Mouse (Mus musculus): ENCODE measurements around the gene Tet3.

The Tet3 gene

DNA sequence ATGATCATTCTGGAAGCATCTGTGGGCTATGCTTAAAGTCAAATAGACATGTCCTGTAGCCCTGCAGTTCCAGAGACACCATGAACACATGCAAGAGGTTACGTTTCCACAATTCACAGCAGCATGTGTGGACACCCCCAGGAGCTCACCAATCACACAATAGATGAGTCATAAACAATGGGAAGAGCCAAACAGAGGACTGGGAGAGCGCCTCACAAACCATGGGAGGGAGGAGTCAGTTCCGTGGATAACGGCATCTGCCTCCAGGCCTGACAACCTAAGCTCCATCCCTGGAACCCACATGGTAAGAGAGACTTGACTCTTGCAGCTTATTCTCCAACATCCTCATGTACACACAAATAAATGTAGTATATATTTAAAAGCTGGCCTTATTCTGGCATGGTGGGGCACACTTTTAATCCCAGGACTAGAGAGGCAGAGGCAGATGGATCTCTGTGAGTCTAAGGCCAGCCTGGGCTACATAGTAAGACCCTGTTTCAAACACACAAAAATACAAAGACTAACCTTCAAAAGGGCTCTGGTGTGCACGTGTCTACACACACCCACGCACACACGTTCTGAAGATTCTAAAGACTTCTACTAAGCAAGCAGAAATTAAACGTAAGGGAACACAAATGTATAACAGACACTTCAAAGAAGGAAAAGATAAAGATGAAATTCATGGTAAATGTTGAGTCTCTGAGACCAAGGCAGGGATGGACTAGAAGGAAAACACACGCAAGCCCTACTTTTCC is 44.1 kb downstream of the Tet3 start:
- DNase-seq (ENCODE audit: low spot score), result no peak

DNA sequence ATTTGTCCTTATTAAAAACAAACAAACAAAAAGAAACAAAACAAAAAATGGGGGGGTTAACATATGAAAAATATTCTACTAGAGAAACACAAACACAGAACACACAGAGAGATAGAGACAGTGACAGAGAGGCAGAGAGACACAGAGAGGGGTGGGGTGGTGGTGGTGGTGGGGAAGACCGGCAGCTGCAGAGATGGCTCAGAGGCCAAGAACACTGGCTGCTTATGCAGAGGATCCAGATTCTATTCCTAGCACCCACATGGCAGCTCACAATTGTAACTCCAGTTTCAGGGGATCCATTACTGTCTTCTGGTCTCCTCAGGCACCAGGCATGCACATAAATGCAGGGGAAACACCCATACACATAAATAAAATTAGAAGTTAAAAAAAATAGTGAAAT is 45.2 kb downstream of the Tet3 start:
- DNase-seq (ENCODE audit: low spot score), result no peak

DNA sequence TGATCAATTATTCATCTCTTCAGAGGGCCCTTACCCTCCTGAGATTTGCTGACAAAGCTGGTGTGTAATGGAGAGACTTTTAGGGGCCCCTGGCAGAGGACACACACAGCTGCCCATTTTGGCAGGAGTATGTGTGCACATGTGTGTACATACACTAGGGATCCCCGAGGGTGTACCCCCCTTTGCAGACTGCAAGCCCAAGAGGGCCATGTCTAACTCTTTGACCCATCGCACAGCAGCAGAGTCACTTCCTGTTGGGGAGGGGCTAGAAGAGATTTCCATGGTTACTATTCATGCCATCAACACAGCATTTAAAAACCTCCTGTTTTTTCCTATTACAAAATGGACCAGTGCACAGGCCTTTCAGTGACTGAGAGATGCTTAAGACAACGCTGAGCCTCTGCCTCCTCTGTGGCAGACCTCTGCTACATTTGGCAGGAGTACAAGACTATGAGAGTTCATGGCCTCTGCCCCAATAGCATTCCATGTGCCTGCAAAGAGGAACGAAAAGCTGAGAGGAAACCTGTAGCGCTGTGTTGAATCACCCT is 46.0 kb downstream of the Tet3 start:
- no peak for DNase-seq (ENCODE audit: low spot score)

DNA sequence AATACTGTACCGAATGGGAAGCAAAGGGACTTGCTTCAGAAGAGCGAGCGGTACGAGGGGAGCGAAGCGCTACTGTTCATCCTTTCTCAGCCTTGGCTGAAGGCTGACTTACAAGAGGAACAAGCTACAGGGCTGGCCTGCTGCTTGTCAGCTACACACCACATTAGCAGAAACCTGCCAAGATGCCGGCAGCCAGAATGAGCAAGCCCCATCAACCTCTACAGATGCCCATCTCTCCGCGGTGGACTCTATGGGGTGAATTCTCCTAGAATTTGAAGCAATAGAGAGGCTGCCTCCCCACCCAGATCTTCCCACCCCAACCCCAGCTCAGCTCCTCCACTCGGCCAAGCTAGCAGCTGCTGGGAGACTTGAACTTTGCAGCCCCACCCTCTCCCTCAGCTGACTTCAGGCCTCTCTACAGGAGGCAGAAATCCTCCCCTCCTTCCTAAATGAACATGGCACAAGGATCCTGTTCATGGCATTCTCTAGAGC is 46.5 kb downstream of the Tet3 start:
- DNase-seq (ENCODE audit: low spot score), result no peak

DNA sequence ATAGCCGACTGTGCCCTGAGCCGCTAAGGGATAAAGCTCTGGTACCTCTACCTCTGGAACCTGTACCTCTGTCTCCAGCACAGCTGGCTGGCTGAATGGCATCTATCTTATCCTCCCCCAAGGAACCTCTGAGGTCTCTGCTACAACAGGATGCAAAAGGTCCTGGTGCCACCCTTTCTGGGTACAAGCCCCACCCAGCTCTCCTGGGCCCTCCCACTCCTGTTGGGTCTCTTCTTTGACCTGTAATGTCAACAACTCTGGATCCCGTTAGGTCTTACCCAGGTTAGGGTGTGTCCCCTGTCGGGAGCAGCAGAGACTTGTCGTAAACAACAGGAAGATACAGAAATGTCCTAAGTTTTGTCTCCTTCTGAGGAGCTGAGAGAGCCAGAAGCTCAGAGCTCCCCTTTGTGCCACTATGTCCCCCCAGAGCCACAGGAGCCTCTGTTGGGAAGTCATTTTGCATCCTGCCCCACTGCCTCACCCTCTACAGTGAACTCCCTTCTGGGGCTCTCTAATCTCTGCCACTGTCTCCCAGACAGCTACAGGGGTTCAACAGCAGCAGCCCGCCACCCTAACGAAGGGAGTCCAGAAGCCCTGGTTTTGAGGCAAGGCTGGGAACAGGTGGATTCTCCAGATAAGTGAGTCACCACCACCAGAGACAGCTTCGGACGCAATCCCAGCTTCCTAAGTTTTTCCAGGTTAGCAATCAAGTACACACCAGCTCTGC is 47.1 kb downstream of the Tet3 start:
- no peak for DNase-seq (ENCODE audit: low spot score)

DNA sequence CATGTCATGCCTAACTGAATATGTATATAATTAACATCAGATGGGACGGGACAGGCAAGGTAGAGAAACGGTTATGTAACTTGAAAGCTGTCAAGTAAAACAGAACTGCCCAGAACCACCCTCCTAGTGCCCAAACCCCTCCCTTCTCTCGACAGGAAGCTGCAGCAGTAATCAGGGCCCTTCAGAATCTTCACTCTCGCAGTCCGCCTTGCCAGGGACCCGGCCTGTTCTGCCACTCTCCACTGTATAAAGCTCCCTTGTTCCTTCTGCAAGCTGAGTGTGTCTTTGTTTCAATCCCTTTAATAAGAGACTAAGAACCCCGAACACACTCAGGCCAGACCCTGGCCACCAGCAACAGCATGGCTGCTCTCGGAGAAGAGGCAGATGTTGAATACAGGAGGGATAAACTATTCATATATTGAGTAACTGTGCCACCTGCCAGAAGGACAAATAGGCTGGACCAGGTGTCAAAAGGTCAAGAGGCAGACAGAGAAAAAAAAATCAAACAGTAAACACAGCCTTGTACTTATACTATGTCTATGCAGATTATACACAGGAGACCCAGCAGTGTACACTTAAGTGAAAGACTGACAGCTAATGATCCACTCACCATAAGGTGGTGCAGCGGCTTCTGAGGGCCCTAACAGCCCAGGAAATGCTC is 48.7 kb downstream of the Tet3 start:
- DNase-seq (ENCODE audit: low spot score), result no peak

DNA sequence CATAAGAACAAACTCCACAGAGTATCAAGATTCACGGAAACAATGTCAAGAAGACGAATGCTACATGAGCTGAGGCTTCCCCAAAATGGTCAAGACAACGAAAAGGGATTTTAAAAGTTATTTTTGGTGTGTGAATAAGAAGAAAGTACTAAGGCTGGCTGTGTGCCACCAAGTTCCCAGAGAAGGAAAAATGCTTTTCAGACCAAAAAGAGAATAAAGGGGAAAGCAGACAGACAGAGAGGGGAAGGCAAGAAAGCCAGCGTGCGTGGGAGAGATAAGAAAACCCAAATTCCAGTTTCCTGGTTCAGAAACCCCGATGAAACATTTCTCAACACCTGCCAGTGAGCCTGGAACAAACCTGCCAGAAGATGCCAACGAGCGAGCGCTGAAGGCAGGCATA is 50.4 kb downstream of the Tet3 start:
- no peak for DNase-seq (ENCODE audit: low spot score)

DNA sequence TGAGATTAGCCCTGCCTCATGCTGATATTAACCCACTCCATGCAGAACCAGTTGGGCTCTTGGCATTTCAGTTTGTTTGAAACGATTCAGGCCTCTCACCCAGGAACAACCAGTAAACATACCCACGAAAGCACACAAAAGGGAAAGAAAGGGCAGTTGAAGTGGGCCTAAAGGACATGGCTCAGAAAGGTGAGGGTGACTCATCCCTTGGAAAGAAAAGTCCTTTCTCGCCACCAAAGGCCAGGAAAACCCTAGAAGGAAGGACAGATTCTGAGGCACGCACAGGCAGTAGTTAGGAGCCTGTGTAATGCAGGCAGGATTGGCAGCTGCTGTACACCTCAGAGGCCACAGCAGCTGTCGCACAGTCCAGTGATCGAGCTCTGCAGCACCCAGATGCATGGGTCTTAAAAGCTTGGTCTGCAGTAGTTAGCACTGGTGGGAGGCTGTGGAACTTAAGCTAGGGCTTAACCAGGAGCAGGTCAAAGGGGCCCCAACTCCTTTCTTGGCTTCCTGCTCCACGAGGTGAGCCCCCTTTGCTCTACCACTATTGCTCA is 53.3 kb downstream of the Tet3 start:
- DNase-seq (ENCODE audit: low spot score), result no peak

DNA sequence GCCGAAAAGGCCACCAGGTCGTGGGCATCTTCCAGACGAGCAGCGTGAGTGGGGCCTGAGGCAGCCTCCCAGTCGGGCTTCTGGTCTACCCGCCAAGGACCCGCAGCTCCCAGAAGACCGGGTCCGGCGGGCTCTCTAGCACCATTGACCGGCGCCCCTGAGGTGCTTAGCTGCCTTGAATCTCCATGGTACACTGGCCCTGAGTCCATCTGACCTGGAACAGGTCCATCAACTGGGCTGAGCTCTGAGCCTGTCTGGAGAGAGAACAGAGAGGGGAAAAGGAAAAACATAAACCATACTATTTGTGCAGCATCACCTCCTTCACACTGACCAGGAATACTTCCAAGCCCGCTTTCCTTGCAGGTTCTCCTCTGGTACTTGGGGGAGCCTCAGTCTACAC is 54.3 kb downstream of the Tet3 start:
- no peak for DNase-seq (ENCODE audit: low spot score)

DNA sequence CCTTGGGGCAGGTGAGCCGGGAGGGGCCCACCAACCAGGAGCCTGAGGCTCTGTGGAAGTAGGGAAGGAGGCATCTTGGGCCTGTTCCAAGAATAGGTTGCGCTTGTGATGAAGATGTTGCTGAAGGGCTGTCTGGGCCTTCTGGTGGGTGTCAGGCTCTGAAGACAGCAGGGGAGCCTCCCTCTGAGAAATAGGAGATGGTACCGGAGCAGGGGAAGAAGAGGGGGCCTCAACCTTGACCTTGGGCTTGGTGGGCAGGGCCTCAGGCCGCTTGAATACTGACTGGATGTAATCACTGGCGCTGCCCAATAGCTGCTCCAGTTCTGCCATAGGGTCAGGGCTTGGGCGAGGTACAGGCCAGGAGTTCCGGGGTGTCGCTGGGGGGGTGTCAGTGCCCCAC is 55.4 kb downstream of the Tet3 start:
- no peak for DNase-seq (ENCODE audit: low spot score)

DNA sequence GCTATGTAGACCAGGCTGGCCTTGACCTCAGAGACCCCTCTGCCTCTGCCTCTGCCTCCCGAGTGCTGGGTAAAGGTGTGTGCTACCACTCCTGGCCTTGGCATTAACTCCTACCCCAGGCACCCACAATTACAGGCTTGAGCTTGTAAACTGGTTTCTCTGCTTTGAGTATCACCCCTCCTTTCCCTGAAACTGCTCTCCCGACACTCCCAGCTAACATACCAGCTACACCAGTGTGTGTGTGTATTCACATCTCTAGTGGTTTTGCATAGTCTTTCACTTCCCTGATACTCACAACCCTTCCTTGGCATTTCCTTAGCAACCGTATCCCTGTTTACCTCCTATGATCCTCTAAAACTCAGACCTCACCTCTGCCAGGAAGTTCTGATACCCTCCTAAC is 59.1 kb downstream of the Tet3 start:
- DNase-seq (ENCODE audit: low spot score), result no peak

DNA sequence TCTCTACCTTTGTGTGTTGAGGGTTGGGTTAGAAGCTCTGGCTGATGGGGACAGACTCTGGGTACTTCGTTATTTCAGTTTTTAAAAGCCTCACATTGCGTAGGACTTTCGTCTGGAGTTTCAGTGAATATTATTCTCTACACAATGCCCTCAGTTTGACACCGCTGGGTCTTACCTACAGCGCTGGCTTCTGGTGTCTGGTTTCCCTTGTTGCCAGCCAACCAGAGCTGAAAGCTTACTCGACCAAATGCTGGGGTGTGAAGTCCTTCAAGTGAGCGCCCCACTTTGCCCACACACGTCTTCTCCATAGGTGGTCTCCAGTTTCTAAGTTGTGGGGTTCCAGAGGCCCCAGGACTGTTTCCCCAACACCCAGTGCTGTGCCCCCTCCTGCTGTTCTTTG is 61.2 kb downstream of the Tet3 start:
- DNase-seq (ENCODE audit: low spot score), result no peak

DNA sequence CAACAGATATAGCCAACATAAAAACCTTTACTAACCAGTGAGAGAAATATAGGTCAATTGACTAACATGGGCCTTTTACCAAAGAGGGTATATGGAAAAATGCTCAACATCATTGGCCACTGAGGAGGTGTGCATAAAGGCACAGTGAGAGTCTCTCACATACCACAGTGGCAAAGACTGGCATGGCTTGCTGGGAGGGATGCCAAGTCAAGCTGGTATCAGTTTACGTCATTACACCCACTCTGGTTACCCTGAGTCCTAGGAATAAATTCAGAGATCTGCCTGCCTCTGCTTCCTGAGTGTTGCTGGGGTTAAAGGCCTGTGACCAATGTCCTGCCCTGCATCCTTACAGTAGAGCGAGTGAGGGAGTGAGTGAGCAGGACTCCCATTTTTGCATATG is 62.2 kb downstream of the Tet3 start:
- DNase-seq (ENCODE audit: low spot score), result no peak

DNA sequence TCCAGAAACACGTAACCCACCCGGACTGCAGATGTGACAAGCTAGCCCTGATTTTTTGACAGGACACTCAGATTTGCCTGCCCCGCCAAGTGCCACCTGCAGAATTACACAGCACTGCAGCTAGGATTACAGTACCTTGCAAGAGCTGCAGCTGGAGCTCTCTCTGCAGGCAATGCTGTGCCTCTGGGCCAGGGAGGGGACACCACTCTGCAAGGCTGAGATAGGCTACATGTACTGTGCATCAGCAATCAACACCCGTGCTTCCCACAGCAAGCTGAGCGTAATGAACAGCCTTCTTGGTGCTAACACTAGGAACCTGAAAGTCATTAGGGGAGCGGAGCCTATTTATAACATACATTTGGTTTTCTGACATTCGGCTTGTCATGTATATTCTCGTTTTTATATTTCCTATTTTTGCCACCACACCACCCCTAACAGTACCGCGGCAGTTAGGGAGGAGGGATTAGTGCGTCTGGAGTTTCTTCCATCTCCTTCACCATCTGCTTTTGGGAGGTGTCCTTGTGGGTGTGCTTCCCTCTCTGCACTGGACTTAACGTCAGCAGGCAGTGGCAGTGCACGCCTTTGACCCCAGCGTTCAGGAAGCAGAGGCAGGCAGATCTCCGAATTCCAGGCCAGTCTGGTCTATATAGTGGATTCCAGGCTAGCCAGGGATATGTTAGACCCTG is 63.2 kb downstream of the Tet3 start:
- DNase-seq (ENCODE audit: low spot score), result no peak

DNA sequence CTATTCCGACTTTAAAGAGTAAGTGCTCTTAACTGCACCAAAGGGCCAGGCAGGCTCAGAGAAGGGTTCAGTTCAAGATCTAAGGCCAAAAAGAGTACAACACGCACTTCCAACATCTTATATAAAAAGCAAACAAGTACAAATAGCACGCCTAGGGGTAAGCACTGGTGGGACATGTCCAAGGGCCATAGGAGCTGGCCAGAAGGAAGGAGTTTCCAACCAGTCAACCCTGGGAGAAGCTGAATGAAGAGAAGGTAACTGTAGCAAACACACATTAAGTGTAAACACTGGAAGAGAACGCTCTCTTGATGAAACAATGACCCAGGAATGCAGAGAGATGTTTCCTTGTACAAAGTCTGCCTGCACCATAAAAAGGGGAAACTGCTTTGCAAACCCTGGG is 64.8 kb downstream of the Tet3 start:
- DNase-seq (ENCODE audit: low spot score), result no peak

DNA sequence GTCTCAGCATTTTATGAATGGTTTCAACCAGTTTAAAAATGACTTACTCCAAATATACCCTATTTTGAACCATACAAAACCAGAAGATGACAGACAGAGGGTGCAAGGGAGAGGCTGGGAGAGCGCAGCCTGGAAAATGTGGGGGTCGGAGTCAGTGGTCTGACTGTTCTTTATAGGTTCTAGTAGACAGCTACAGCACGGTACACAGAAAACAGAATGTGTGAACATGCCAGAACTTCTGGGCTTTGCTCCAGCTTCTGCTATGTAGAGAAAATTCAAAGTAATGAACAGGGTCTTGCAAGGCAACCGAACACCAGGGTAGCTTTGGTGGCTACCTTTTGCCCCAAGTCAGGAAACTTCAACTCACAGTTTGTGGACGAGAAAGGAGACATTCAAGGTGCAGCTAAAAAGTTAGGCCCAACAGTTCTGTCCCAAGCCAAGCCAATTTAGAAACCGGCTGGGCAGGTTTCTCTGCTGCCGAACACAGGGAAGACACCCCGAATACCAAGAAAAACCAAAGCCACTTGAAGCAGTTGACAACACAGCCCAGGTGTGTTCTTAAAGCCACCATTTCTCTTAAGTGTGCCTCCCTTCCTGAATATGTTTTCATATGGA is 66.6 kb downstream of the Tet3 start:
- DNase-seq (ENCODE audit: low spot score), result no peak

DNA sequence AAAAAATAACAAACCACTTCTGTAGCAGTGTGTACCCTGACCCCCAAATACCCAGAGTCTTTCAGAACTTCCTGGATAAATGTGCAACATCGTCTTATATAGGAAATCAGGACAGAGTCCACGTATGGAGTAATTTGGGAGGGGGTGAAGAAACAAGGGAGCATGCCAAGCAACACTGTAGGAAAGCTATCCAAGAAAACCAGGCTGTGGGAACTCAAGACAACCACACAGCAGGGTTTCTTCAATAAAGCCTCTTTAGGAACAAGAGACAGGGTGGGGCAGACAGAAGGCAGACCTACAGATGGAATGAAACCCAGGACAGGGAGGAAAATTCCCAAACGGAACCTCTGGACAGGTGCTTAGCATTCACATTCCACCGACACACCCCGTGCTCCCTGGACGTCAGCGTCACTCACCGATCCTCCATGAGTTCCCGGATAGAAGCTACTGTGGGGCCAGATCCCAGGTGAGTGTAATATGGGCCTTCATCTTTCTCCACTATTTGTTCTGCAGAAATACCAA is 73.3 kb downstream of the Tet3 start:
- no peak for DNase-seq (ENCODE audit: low spot score)

DNA sequence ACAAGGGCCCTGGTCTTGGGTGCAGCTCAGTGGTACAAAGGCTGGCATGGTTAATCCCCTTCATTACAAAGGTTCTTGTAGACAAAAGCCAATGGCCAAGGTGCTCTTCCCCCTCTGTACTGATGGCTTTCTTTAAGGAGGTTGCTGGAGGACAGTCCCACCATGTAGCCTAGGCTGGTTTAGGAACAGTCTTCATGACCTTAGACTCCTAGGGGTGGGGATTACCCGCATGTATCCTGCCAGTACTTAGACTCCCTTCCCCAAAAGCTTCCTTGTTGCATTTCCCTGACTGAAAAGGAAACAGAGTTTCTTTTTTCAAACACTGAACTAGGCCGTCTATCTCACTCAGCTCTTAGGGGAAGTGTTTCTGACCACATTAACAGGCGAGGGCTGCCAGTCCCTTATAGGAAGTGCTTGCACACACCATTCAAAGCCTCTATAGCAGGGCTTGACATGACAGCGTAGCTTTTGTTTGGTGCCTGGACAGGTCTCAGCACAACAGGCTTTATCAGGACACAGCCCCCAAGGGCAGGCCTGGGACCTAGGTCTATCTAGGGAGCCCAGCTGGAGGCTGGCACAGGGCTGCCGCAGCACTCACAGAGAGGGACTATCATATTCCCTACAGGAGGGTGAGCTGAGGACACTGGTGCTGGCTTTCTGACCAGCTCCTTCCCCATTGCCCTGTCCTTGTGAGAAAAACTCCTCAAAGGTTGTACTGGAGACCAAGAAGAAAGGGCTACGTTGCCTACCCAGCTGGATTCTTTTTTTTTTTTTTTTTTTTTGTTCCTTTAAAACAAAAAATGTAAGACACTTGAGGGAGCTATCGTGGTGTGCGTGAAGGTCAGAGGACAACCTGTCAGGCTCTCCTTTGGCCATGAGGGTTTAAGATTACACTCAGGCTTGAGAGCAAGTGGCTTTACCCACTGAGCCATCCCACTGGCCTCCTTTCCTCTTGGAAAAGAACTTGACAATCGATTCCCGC is 77.1 kb downstream of the Tet3 start:
- no peak for DNase-seq (ENCODE audit: low spot score)

DNA sequence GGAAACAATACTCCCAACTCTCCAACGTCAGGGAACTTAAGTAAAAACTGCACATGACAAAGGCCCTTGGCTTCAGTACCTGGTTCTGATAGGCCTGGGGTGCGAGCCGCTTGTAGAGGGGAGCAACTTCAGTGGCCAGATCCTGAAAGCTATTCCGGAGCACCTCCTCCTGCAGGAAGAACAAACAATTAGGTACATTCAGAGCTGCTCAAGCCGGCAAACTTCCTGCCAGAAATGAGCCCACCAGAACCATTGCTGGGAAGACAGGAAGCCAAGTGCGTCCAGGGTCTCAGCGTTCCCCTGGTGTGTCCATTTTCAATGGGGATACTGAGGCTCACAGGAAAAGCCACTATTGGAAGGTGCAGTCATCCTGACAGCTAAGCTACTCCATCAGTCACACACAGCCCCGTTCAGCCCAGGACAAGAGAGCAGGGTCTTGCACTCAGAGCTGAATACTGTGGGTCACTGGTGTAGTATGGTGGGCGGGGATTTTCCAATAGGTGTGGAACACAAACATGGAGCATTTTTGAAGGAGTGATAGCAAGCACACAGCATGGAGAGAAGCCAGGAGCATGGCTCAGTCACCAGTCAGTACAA is 85.1 kb downstream of the Tet3 start:
- no peak for DNase-seq (ENCODE audit: low spot score)

DNA sequence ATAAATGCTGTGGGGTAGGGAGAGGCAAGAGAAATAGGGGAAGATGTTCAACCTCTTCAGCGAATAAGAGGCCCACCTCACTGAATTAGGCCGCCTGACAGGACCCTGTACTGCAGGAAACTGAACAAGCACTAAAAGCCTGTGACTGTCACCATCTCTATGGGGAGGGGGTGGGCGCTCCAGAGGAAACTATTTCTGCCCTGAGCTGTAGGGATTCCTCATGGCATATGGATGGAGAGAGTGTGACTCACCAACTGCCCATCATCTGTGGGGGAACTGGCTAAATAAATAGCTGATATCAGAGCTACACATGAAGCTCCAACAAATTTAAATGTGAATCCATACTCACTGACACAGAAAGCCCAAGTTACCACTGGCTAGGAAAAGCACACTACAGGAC is 87.5 kb downstream of the Tet3 start:
- DNase-seq (ENCODE audit: low spot score), result no peak

Data from ovary, postnatal 36 days (tissue).